Mouse (Mus musculus): Measurements from ENCODE around the gene Senp8. TPM values are rescaled to one million over a fixed set of nuclear protein-coding genes. Genes with fewer than 3 reads are reported as not detected.

Gene Senp8
- polyA plus RNA-seq (2015; fragmentation: Illumina TruSeq; extraction: RNeasy Lipid Tissue Mini Kit (QIAGEN cat#74804); ENCODE audit: low read depth, low replicate concordance), result 9.9 TPM

DNA sequence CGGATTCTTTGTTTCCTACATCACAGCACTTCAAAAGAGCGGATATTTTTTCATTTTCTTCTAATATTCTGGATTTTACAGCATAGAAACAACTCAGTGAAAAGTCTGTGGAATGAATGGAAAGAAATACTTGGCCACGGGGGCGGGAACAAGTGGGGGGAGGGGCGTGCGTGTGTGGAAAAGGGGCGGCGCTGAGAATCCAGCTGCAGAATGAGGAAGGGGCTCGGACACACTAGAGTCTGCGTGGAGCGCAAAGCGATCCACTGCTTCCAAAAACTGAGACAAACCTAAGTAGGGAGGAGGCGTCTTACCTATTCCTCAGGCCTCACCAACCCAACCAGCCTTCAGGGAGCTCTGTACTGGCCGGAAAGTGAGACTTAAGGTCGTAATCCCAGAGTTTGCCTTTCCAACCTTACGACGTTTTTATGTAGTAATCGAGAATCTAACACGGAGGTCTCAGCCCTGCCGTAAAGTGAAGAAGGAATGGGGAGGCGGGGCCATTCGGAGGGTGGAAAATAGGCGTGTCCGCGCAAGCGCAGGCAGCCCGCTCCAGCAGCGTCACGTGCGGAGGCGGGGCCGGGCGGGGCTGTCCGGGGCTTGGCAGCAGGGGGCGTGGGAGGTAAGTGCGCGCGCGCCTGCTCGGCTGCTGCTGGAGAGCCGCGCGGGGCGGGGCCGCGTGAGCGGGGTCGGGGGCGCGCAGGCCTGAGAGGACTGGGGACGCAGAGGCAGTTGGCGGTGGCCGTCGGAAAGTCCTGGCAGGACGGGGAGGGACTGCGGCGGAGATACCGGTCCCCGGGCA, at the start of gene Senp8, which contains the start of gene Myo9a:
Gene Senp8, minus strand, starts transcription at position 444 of the 799 bp plus-strand sequence.
Gene Myo9a, plus strand, starts transcription at position 630 of the 799 bp plus-strand sequence.

Other genes starting within 250 kb of the Senp8 start
- 60.8 TPM for gene Hexa, start 211.2 kb downstream of the Senp8 start, polyA plus RNA-seq (2015; fragmentation: Illumina TruSeq; extraction: RNeasy Lipid Tissue Mini Kit (QIAGEN cat#74804); ENCODE audit: low read depth, low replicate concordance)
- gene Tmem202, start 210.9 kb downstream of the Senp8 start, polyA plus RNA-seq (2015; fragmentation: Illumina TruSeq; extraction: RNeasy Lipid Tissue Mini Kit (QIAGEN cat#74804); ENCODE audit: low read depth, low replicate concordance), result 5.1 TPM
- gene Celf6, start 172.8 kb downstream of the Senp8 start, polyA plus RNA-seq (2015; fragmentation: Illumina TruSeq; extraction: RNeasy Lipid Tissue Mini Kit (QIAGEN cat#74804); ENCODE audit: low read depth, low replicate concordance), result 18.1 TPM
- 119 TPM for gene Parp6, start 133.4 kb downstream of the Senp8 start, polyA plus RNA-seq (2015; fragmentation: Illumina TruSeq; extraction: RNeasy Lipid Tissue Mini Kit (QIAGEN cat#74804); ENCODE audit: low read depth, low replicate concordance)
- 1,370 TPM for gene Pkm, start 94.3 kb downstream of the Senp8 start, polyA plus RNA-seq (2015; fragmentation: Illumina TruSeq; extraction: RNeasy Lipid Tissue Mini Kit (QIAGEN cat#74804); ENCODE audit: low read depth, low replicate concordance)
- 9.4 TPM for gene Gramd2, start 70.6 kb downstream of the Senp8 start, polyA plus RNA-seq (2015; fragmentation: Illumina TruSeq; extraction: RNeasy Lipid Tissue Mini Kit (QIAGEN cat#74804); ENCODE audit: low read depth, low replicate concordance)
- 26.6 TPM for gene Myo9a, start 186 bp upstream of the Senp8 start, polyA plus RNA-seq (2015; fragmentation: Illumina TruSeq; extraction: RNeasy Lipid Tissue Mini Kit (QIAGEN cat#74804); ENCODE audit: low read depth, low replicate concordance)
- gene Nr2e3, start 209.9 kb upstream of the Senp8 start, polyA plus RNA-seq (2015; fragmentation: Illumina TruSeq; extraction: RNeasy Lipid Tissue Mini Kit (QIAGEN cat#74804); ENCODE audit: low read depth, low replicate concordance), result not detected

Measured in brain, adult 10 weeks (tissue).